Mouse (Mus musculus): ENCODE data around the gene Gm49354. TPM values are rescaled to one million over a fixed set of nuclear protein-coding genes. Genes with fewer than 3 reads are reported as not detected.
"Not testable (repeated sequence)": the region's sequence is repeated elsewhere in the genome, so short reads cannot be mapped to it uniquely, and the experiment has no call there.

The Gm49354 gene
- polyA plus RNA-seq, 1 experiment from 2014 or later: not detected

GRCm38 (mm10) chr13:59762791-59763190 is 19.3 kb downstream of the Gm49354 start:
- WGBS: 93% methylated on average over 7 of the region's 7 CpGs
- no peak overlapping the region for H3K4me2 ChIP-seq (replicated peaks)
- H3K4me1 ChIP-seq: peaks cover 20% of the 10 kb centered on the region
- ATAC-seq (ENCODE audit: insufficient number of reproducible peaks, insufficient read depth, low FRiP score, low TSS enrichment): no peak
- H3K27me3 ChIP-seq: no peaks in the 10 kb centered on the region
- H3K4me3 ChIP-seq: no peak overlapping the region
- peaks cover 49% of the 10 kb centered on the region for H3K36me3 ChIP-seq
- no peaks in the 10 kb centered on the region for H3K9me3 ChIP-seq
- no peak overlapping the region for H3K27ac ChIP-seq
- H3K9ac ChIP-seq: no peak overlapping the region

- Histone ChIP-seq H3K9me3 (no peaks in the 10 kb centered on the region), H3K9ac (no peak overlapping the region), H3K27ac (no peak overlapping the region), H3K36me3 (peaks cover 60% of the 10 kb centered on the region), H3K4me2 (replicated peaks) (no peak overlapping the region), H3K27me3 (no peaks in the 10 kb centered on the region), H3K4me3 (no peak overlapping the region), H3K4me1 (no peaks in the 10 kb centered on the region)
- ATAC-seq (ENCODE audit: insufficient number of reproducible peaks, insufficient read depth, low FRiP score, low TSS enrichment): no peak
- WGBS: 93% methylated on average over 7 of the region's 7 CpGs
These were observed 25.1 kb downstream of the Gm49354 start for GRCm38 (mm10) chr13:59756906-59757305.

DNA sequence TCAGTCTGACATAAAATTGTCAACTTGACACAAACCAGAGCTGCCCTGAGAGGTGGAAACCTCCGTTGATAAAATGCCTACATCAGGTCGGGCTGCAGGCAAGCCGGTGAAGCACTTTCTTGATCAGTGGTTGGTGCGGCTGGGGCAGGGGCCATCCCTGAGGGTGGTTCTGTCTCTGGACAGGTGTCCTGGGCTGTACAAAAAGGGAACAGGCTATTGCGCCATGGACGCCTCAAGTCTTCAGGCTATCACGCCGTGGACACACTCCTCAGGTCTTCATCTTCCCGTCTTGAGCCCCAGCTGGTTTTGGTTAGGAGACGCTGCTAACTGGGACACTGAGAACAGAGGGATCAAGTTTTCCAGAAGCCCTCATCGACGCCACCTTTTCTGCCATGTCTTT is 31.7 kb downstream of the Gm49354 start:
- no peak overlapping the region for H3K9ac ChIP-seq
- H3K4me1 ChIP-seq: no peaks in the 10 kb centered on the region
- no peaks in the 10 kb centered on the region for H3K9me3 ChIP-seq
- H3K27ac ChIP-seq: no peak overlapping the region
- H3K36me3 ChIP-seq: peaks cover 11% of the 10 kb centered on the region
- ATAC-seq (ENCODE audit: insufficient number of reproducible peaks, insufficient read depth, low FRiP score, low TSS enrichment): no peak
- WGBS: 47% methylated on average over 12 of the region's 12 CpGs
- no peak overlapping the region for H3K4me3 ChIP-seq
- H3K27me3 ChIP-seq: no peaks in the 10 kb centered on the region
- no peak overlapping the region for H3K4me2 ChIP-seq (replicated peaks)

GRCm38 (mm10) chr13:59746711-59747110 is 35.3 kb downstream of the Gm49354 start, which contains the start of gene 1700014D04Rik:
Gene 1700014D04Rik, minus strand, starts transcription at chr13:59746752.
- no peak within 1 kb of the TSS for H3K4me2 ChIP-seq (replicated peaks)
- WGBS: 81% methylated on average over 9 of the region's 9 CpGs
- H3K27ac ChIP-seq: no peak within 1 kb of the TSS
- H3K4me3 ChIP-seq: no peak within 1 kb of the TSS
- no peaks in the 10 kb centered on the region for H3K9me3 ChIP-seq
- no peaks in the 10 kb centered on the region for H3K36me3 ChIP-seq
- no peaks in the 10 kb centered on the region for H3K4me1 ChIP-seq
- no peak for ATAC-seq (ENCODE audit: insufficient number of reproducible peaks, insufficient read depth, low FRiP score, low TSS enrichment)
- H3K27me3 ChIP-seq: no peaks in the 10 kb centered on the region
- no peak within 1 kb of the TSS for H3K9ac ChIP-seq

- Histone ChIP-seq H3K4me2 (replicated peaks) (no peak overlapping the region), H3K27ac (no peak overlapping the region), H3K4me1 (no peaks in the 10 kb centered on the region), H3K9ac (no peak overlapping the region), H3K4me3 (no peak overlapping the region), H3K9me3 (no peaks in the 10 kb centered on the region), H3K36me3 (no peaks in the 10 kb centered on the region), H3K27me3 (no peaks in the 10 kb centered on the region)
- no peak for ATAC-seq (ENCODE audit: insufficient number of reproducible peaks, insufficient read depth, low FRiP score, low TSS enrichment)
- WGBS: 72% methylated on average over 5 of the region's 6 CpGs
These were observed 35.9 kb downstream of the Gm49354 start for GRCm38 (mm10) chr13:59746164-59746563.

DNA sequence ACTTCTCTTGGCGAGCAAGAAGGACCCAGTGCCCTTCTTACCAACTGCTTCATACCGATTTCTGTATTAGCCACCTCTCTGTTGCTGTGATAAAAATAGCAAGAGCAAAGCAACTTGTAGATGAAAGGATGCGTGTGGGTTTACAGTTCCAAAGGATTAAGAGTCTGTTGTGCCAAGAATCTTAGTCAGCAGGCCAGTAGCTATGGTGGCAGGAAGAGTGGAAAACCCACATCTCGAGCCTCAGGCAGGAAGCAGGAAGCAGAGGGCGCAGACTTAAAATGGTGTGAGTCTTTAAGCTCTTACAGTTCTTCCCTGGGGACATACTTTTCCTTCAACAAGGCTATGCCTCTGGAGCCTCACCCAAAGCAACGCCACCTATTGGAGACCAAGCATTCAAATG is 36.6 kb downstream of the Gm49354 start:
- no peak for ATAC-seq (ENCODE audit: insufficient number of reproducible peaks, insufficient read depth, low FRiP score, low TSS enrichment)
- Histone ChIP-seq H3K9me3 (no peaks in the 10 kb centered on the region), H3K27ac (no peak overlapping the region), H3K36me3 (no peaks in the 10 kb centered on the region), H3K27me3 (no peaks in the 10 kb centered on the region), H3K4me2 (replicated peaks) (no peak overlapping the region), H3K4me1 (no peaks in the 10 kb centered on the region), H3K9ac (no peak overlapping the region), H3K4me3 (no peak overlapping the region)
- 84% methylated on average over 6 of the region's 6 CpGs for WGBS

DNA sequence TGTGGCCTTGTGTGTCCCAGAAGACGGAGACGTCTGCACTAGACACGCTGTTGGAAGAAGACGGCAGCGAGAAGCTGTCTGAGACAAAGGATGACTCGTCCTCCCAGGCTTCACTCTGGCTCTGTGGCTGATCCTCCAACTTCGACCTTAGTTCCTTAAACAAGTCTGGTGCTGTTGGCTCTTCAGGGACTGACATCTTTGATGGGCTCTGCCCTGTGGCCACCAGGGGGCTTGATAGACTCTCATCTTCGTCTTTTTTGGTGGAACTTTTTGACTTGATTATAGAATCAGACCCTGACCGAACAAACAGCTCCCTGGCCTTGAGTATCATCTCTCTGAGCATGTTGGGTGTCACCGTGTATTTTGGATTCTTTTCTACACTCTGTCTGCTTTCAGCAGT is 40.3 kb downstream of the Gm49354 start:
- Histone ChIP-seq H3K9me3 (no peaks in the 10 kb centered on the region), H3K27me3 (no peaks in the 10 kb centered on the region), H3K27ac (no peak overlapping the region), H3K4me3 (no peak overlapping the region), H3K4me2 (replicated peaks) (no peak overlapping the region), H3K36me3 (no peaks in the 10 kb centered on the region), H3K9ac (no peak overlapping the region), H3K4me1 (no peaks in the 10 kb centered on the region)
- WGBS: 75% methylated on average over 10 of the region's 10 CpGs
- no peak for ATAC-seq (ENCODE audit: insufficient number of reproducible peaks, insufficient read depth, low FRiP score, low TSS enrichment)

- no peaks in the 10 kb centered on the region for H3K9me3 ChIP-seq
- H3K27me3 ChIP-seq: no peaks in the 10 kb centered on the region
- H3K9ac ChIP-seq: no peak overlapping the region
- H3K36me3 ChIP-seq: no peaks in the 10 kb centered on the region
- 91% methylated on average over 11 of the region's 11 CpGs for WGBS
- H3K4me3 ChIP-seq: no peak overlapping the region
- no peaks in the 10 kb centered on the region for H3K4me1 ChIP-seq
- ATAC-seq (ENCODE audit: insufficient number of reproducible peaks, insufficient read depth, low FRiP score, low TSS enrichment): no peak
- no peak overlapping the region for H3K4me2 ChIP-seq (replicated peaks)
- H3K27ac ChIP-seq: no peak overlapping the region
These were observed 40.9 kb downstream of the Gm49354 start for GRCm38 (mm10) chr13:59741096-59741495.

DNA sequence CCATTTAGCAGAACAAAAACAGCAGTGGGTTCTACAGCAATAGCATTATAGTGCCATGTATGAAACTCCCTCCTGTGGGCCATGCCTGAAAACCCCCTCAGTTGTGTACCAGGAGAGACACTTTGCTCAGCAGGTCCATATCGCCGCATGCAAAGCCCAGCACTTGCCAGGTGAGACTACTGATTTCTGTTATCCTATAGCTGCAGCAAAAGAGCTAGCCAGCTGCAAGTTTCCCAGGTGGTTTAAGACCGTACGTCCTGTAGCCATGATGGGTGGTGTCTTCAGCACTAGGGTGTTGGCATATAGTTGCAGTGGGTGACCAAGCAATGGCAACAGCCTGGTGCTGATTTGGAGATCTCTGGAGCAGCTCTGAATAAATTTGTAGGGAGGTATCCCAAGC is 42.6 kb downstream of the Gm49354 start:
- WGBS: 91% methylated on average over 4 of the region's 4 CpGs
- Histone ChIP-seq H3K9me3 (no peaks in the 10 kb centered on the region), H3K27me3 (no peaks in the 10 kb centered on the region), H3K27ac (no peak overlapping the region), H3K9ac (no peak overlapping the region), H3K36me3 (no peaks in the 10 kb centered on the region), H3K4me2 (replicated peaks) (no peak overlapping the region), H3K4me1 (no peaks in the 10 kb centered on the region), H3K4me3 (no peak overlapping the region)
- no peak for ATAC-seq (ENCODE audit: insufficient number of reproducible peaks, insufficient read depth, low FRiP score, low TSS enrichment)

GRCm38 (mm10) chr13:59738455-59738854 is 43.6 kb downstream of the Gm49354 start:
- Histone ChIP-seq H3K36me3 (no peaks in the 10 kb centered on the region), H3K4me1 (no peaks in the 10 kb centered on the region), H3K4me3 (no peak overlapping the region), H3K9me3 (no peaks in the 10 kb centered on the region), H3K9ac (no peak overlapping the region), H3K4me2 (replicated peaks) (no peak overlapping the region), H3K27me3 (no peaks in the 10 kb centered on the region), H3K27ac (no peak overlapping the region)
- 84% methylated on average over 2 of the region's 2 CpGs for whole genome bisulfite sequencing
- no peak for ATAC-seq (ENCODE audit: insufficient number of reproducible peaks, insufficient read depth, low FRiP score, low TSS enrichment)

GRCm38 (mm10) chr13:59735190-59735589 is 46.9 kb downstream of the Gm49354 start:
- no peak for ATAC-seq (ENCODE audit: insufficient number of reproducible peaks, insufficient read depth, low FRiP score, low TSS enrichment)
- H3K4me3 ChIP-seq: no peak overlapping the region
- H3K27me3 ChIP-seq: no peaks in the 10 kb centered on the region
- no peak overlapping the region for H3K4me2 ChIP-seq (replicated peaks)
- no peaks in the 10 kb centered on the region for H3K36me3 ChIP-seq
- no peaks in the 10 kb centered on the region for H3K9me3 ChIP-seq
- H3K27ac ChIP-seq: no peak overlapping the region
- no peak overlapping the region for H3K9ac ChIP-seq
- no peaks in the 10 kb centered on the region for H3K4me1 ChIP-seq
- 25% methylated on average over 3 of the region's 3 CpGs for WGBS

GRCm38 (mm10) chr13:59734347-59734746 is 47.7 kb downstream of the Gm49354 start:
- WGBS: 34% methylated on average over 6 of the region's 6 CpGs
- not testable (repeated sequence) for H3K27me3 ChIP-seq; H3K4me3 ChIP-seq; H3K27ac ChIP-seq; ATAC-seq (ENCODE audit: insufficient number of reproducible peaks, insufficient read depth, low FRiP score, low TSS enrichment); H3K36me3 ChIP-seq; H3K9ac ChIP-seq; H3K9me3 ChIP-seq; H3K4me2 ChIP-seq (replicated peaks); H3K4me1 ChIP-seq

DNA sequence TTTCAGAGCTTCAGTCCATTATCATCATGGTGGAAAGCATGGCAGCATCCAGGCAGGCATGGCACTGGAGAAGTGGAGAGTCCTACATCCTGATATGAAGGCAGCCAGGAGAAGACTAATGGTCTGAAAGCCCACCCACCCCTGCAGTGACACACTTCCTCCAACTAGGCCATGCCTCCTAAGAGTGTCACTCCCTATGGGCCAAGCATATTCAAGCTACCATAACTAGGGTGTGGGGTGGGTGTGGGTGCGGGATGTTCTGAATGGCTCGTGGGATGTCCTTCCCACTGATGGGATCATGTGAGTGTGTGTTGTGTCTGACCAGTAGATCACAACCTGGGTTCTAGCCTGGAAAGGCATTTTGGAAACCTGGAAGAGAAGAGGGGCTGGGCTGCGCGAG is 48.1 kb downstream of the Gm49354 start:
- no peaks in the 10 kb centered on the region for H3K36me3 ChIP-seq
- no peak overlapping the region for H3K27ac ChIP-seq
- no peak overlapping the region for H3K9ac ChIP-seq
- H3K4me1 ChIP-seq: no peaks in the 10 kb centered on the region
- no peaks in the 10 kb centered on the region for H3K9me3 ChIP-seq
- WGBS: 73% methylated on average over 4 of the region's 4 CpGs
- no peak overlapping the region for H3K4me3 ChIP-seq
- H3K4me2 ChIP-seq (replicated peaks): no peak overlapping the region
- no peaks in the 10 kb centered on the region for H3K27me3 ChIP-seq
- no peak for ATAC-seq (ENCODE audit: insufficient number of reproducible peaks, insufficient read depth, low FRiP score, low TSS enrichment)
